In the genomic region with DNA sequence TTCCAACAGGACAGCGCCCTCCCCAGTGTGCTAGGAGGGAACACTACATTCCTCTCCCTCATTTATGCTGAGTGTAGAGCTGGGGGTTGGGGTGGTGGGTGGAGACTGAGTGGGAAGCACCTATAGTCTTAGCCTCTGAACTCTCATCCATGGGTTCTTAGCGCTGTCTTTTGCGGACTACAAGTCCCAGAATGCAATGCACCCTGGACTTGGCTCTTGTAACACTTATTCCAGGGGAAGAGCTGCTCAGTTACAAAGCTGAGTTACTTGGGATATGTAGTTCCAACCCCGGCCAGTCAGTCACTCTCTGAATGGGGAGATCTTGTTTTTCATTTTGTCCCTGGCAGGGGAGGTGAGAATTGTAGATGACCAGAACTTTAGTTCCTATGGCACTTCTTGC, we compare ENCODE assay signal across 8 mouse cellular contexts. TPM values are rescaled to one million over a fixed set of nuclear protein-coding genes. Genes with fewer than 3 reads are reported as not detected.
DNase-seq lines count a peak whose midpoint lies in the region; ATAC-seq and TF ChIP-seq lines count a peak whose summit lies in the region.

No protein-coding gene starts in this region.

- peak; percentile 90 for ATAC-seq in forebrain, postnatal 0 days
- ATAC-seq in kidney, embryonic 14.5 days (ENCODE audit: low FRiP score, low TSS enrichment), result peak; percentile 72; the same call in 1 of the 2 replicates
- peak; percentile 76 for ATAC-seq in lung, postnatal 0 days
- ATAC-seq in stomach, embryonic 14.5 days (ENCODE audit: insufficient number of reproducible peaks, insufficient read depth, low FRiP score, low read depth), result 0 out of 2 replicates have a peak, but pooled peaks have one; percentile 34

- no peaks in the 10 kb centered on the region for H3K9me3 ChIP-seq in forebrain, postnatal 0 days (ENCODE audit: low read length)
- no peaks in the 10 kb centered on the region for H3K9me3 ChIP-seq in kidney, embryonic 14.5 days (ENCODE audit: control insufficient read depth, low read length)
- H3K9me3 ChIP-seq in lung, postnatal 0 days (ENCODE audit: low read length), result no peaks in the 10 kb centered on the region
- no peaks in the 10 kb centered on the region for H3K9me3 ChIP-seq in stomach, embryonic 14.5 days (ENCODE audit: control insufficient read depth, low read depth, low read length)

- H3K27ac ChIP-seq in forebrain, postnatal 0 days (ENCODE audit: low read depth, low read length), result no peak overlapping the region
- no peak overlapping the region for H3K27ac ChIP-seq in kidney, embryonic 14.5 days (ENCODE audit: low read depth, low read length)
- H3K27ac ChIP-seq in lung, postnatal 0 days (ENCODE audit: low read length), result no peak overlapping the region
- no peak overlapping the region for H3K27ac ChIP-seq in stomach, embryonic 14.5 days (ENCODE audit: low read length)

- H3K27me3 ChIP-seq in forebrain, postnatal 0 days (ENCODE audit: insufficient read depth, low read length), result no peaks in the 10 kb centered on the region
- no peaks in the 10 kb centered on the region for H3K27me3 ChIP-seq in kidney, embryonic 14.5 days (ENCODE audit: control insufficient read depth, insufficient read depth, low read length)
- H3K27me3 ChIP-seq in lung, postnatal 0 days (replicated peaks; ENCODE audit: insufficient read depth, low read length), result no peaks in the 10 kb centered on the region
- no peaks in the 10 kb centered on the region for H3K27me3 ChIP-seq in stomach, embryonic 14.5 days (ENCODE audit: control insufficient read depth, insufficient read depth, low read length)

- peaks cover 19% of the 10 kb centered on the region for H3K36me3 ChIP-seq in forebrain, postnatal 0 days (ENCODE audit: insufficient read depth)
- H3K36me3 ChIP-seq in kidney, embryonic 14.5 days (ENCODE audit: control insufficient read depth, insufficient read depth, low read length), result peaks cover 15% of the 10 kb centered on the region; the same call in 1 of the 2 replicates
- no peaks in the 10 kb centered on the region; the same call in 1 of the 2 replicates for H3K36me3 ChIP-seq in lung, postnatal 0 days (ENCODE audit: insufficient read depth, low read length)
- H3K36me3 ChIP-seq in stomach, embryonic 14.5 days (ENCODE audit: control insufficient read depth, insufficient read depth, low read length), result peaks cover 20% of the 10 kb centered on the region

- no peak overlapping the region for H3K4me3 ChIP-seq in forebrain, postnatal 0 days (ENCODE audit: low read depth, low read length)
- no peak overlapping the region for H3K4me3 ChIP-seq in kidney, embryonic 14.5 days (ENCODE audit: low read length)
- H3K4me3 ChIP-seq in lung, postnatal 0 days (ENCODE audit: low read depth, low read length), result no peak overlapping the region
- no peak overlapping the region for H3K4me3 ChIP-seq in stomach, embryonic 14.5 days (ENCODE audit: low read depth, low read length)

- no peak for TF ChIP-seq CTCF in forebrain, postnatal 0 days (IDR thresholded peaks at IDR 0.05; ENCODE audit: low read depth)
- TF ChIP-seq CTCF in lung, postnatal 0 days (IDR thresholded peaks at IDR 0.05), result peak; percentile 37

- H3K9ac ChIP-seq in forebrain, postnatal 0 days, result no peak overlapping the region
- no peak overlapping the region for H3K9ac ChIP-seq in kidney, embryonic 14.5 days (ENCODE audit: low read depth, low read length)
- H3K9ac ChIP-seq in lung, postnatal 0 days (replicated peaks; ENCODE audit: low read depth), result no peak overlapping the region
- H3K9ac ChIP-seq in stomach, embryonic 14.5 days (replicated peaks; ENCODE audit: low read depth, low read length), result no peak overlapping the region

- WGBS in forebrain, postnatal 0 days, result 17% methylated on average over 4 of the region's 4 CpGs
- 18% methylated on average over 4 of the region's 4 CpGs for WGBS in kidney, embryonic 14.5 days
- WGBS in lung, postnatal 0 days, result 29% methylated on average over 4 of the region's 4 CpGs
- 34% methylated on average over 4 of the region's 4 CpGs for WGBS in stomach, embryonic 14.5 days

- DNase-seq in right cerebral cortex, postnatal 10 days (ENCODE audit: low spot score in 2 of 2), result peak; percentile 73 to 76
- DNase-seq in right cerebral cortex, postnatal 4 days, result no peak
- DNase-seq in c-Kit-positive CD71-positive TER-119-positive erythroid progenitor cells, embryonic 14.5 days (ENCODE audit: low spot score), result peak; percentile 50
- peak; percentile 81 for DNase-seq in forebrain, postnatal 0 days
- peak; percentile 84 for DNase-seq in lung, postnatal 0 days (ENCODE audit: low spot score)
- DNase-seq in spleen, adult 18-20 months, result no peak

- no peaks in the 10 kb centered on the region for H3K4me1 ChIP-seq in forebrain, postnatal 0 days (ENCODE audit: insufficient read depth)
- peaks cover 8% of the 10 kb centered on the region; the same call in 1 of the 2 replicates for H3K4me1 ChIP-seq in kidney, embryonic 14.5 days (ENCODE audit: control insufficient read depth, insufficient read depth, low read length)
- peaks cover 8% of the 10 kb centered on the region; the same call in 1 of the 2 replicates for H3K4me1 ChIP-seq in lung, postnatal 0 days (ENCODE audit: insufficient read depth, low read depth, low read length)
- peaks cover 10% of the 10 kb centered on the region for H3K4me1 ChIP-seq in stomach, embryonic 14.5 days (ENCODE audit: control insufficient read depth, insufficient read depth, low read length)

- TF ChIP-seq EP300 in lung, postnatal 0 days (IDR thresholded peaks at IDR 0.05), result no peak

- no peak overlapping the region for H3K4me2 ChIP-seq in forebrain, postnatal 0 days (ENCODE audit: low read depth)
- no peak overlapping the region for H3K4me2 ChIP-seq in kidney, embryonic 14.5 days (replicated peaks; ENCODE audit: low read depth, low read length)
- H3K4me2 ChIP-seq in lung, postnatal 0 days (replicated peaks; ENCODE audit: low read depth, low read length), result no peak overlapping the region
- H3K4me2 ChIP-seq in stomach, embryonic 14.5 days (replicated peaks; ENCODE audit: low read depth, low read length), result no peak overlapping the region

RNA-seq across cellular contexts. Expression of gene Dnajb2, which starts 8.6 kb away (rescaled TPM):
- 32.2 and 39.7 TPM in 2 replicates for total RNA-seq in forebrain, postnatal 0 days (2014; rRNA removed)
- polyA plus RNA-seq in forebrain, postnatal 0 days (2015; fragmentation: Nextera tagmentation; extraction: Ambion mirVana), result 37.4 and 47.0 TPM in 2 replicates
- 13.2 and 14.4 TPM in 2 replicates for polyA plus RNA-seq in kidney, embryonic 14.5 days (2014; fragmentation: Nextera tagmentation; extraction: Ambion mirVana)
- polyA plus RNA-seq in lung, postnatal 0 days (2015; fragmentation: Nextera tagmentation; extraction: Ambion mirVana), result 40.1 and 45.6 TPM in 2 replicates
- 14.3 and 14.4 TPM in 2 replicates for polyA plus RNA-seq in stomach, embryonic 14.5 days (2014; fragmentation: Nextera tagmentation; extraction: Ambion mirVana)

RNA-seq across cellular contexts. Expression of gene A630095N17Rik, which starts 12.9 kb away (rescaled TPM):
- total RNA-seq in forebrain, postnatal 0 days (2014; rRNA removed), result 0.46 TPM in 1 of 2 replicates, not detected in the other
- polyA plus RNA-seq in forebrain, postnatal 0 days (2015; fragmentation: Nextera tagmentation; extraction: Ambion mirVana), result 0.34 TPM in 1 of 2 replicates, not detected in the other
- not detected in 2 replicates for polyA plus RNA-seq in kidney, embryonic 14.5 days (2014; fragmentation: Nextera tagmentation; extraction: Ambion mirVana)
- not detected in 2 replicates for polyA plus RNA-seq in lung, postnatal 0 days (2015; fragmentation: Nextera tagmentation; extraction: Ambion mirVana)
- not detected in 2 replicates for polyA plus RNA-seq in stomach, embryonic 14.5 days (2014; fragmentation: Nextera tagmentation; extraction: Ambion mirVana)

RNA-seq across cellular contexts. Expression of gene Ptprn, which starts 19.5 kb away (rescaled TPM):
- 58.2 and 68.7 TPM in 2 replicates for total RNA-seq in forebrain, postnatal 0 days (2014; rRNA removed)
- polyA plus RNA-seq in forebrain, postnatal 0 days (2015; fragmentation: Nextera tagmentation; extraction: Ambion mirVana), result 21.5 and 31.5 TPM in 2 replicates
- 0.08 TPM in 1 of 2 replicates, not detected in the other for polyA plus RNA-seq in kidney, embryonic 14.5 days (2014; fragmentation: Nextera tagmentation; extraction: Ambion mirVana)
- 0.90 and 0.92 TPM in 2 replicates for polyA plus RNA-seq in lung, postnatal 0 days (2015; fragmentation: Nextera tagmentation; extraction: Ambion mirVana)
- polyA plus RNA-seq in stomach, embryonic 14.5 days (2014; fragmentation: Nextera tagmentation; extraction: Ambion mirVana), result 2.4 and 2.9 TPM in 2 replicates

RNA-seq across cellular contexts. Expression of gene Tuba4a, which starts 25.2 kb away (rescaled TPM):
- 54.8 and 58.5 TPM in 2 replicates for total RNA-seq in forebrain, postnatal 0 days (2014; rRNA removed)
- 76.9 and 87.1 TPM in 2 replicates for polyA plus RNA-seq in forebrain, postnatal 0 days (2015; fragmentation: Nextera tagmentation; extraction: Ambion mirVana)
- polyA plus RNA-seq in kidney, embryonic 14.5 days (2014; fragmentation: Nextera tagmentation; extraction: Ambion mirVana), result 31.6 and 32.1 TPM in 2 replicates
- polyA plus RNA-seq in lung, postnatal 0 days (2015; fragmentation: Nextera tagmentation; extraction: Ambion mirVana), result 46.6 and 50.5 TPM in 2 replicates
- 59.9 and 69.1 TPM in 2 replicates for polyA plus RNA-seq in stomach, embryonic 14.5 days (2014; fragmentation: Nextera tagmentation; extraction: Ambion mirVana)

RNA-seq across cellular contexts. Expression of gene Resp18, which starts 33.4 kb away (rescaled TPM):
- total RNA-seq in forebrain, postnatal 0 days (2014; rRNA removed), result 136 and 170 TPM in 2 replicates
- polyA plus RNA-seq in forebrain, postnatal 0 days (2015; fragmentation: Nextera tagmentation; extraction: Ambion mirVana), result 123 and 186 TPM in 2 replicates
- not detected in 2 replicates for polyA plus RNA-seq in kidney, embryonic 14.5 days (2014; fragmentation: Nextera tagmentation; extraction: Ambion mirVana)
- polyA plus RNA-seq in lung, postnatal 0 days (2015; fragmentation: Nextera tagmentation; extraction: Ambion mirVana), result 1.5 and 1.8 TPM in 2 replicates
- 8.1 and 9.8 TPM in 2 replicates for polyA plus RNA-seq in stomach, embryonic 14.5 days (2014; fragmentation: Nextera tagmentation; extraction: Ambion mirVana)

Comparison
In these comparisons a context has a peak if more than half of its experiments do, and no peak if none do; other contexts are left out.
1. DNase-seq: peak in right cerebral cortex, postnatal 10 days (2 of 2), c-Kit-positive CD71-positive TER-119-positive erythroid progenitor cells, embryonic 14.5 days (single experiment), forebrain, postnatal 0 days (single experiment) and lung, postnatal 0 days (single experiment); none in right cerebral cortex, postnatal 4 days (single experiment) and spleen, adult 18-20 months (0 of 2).
2. ATAC-seq: peak in every context shown above with its lines; median percentile 90 in forebrain, postnatal 0 days; 76 in lung, postnatal 0 days; 72 in kidney, embryonic 14.5 days; 34 in stomach, embryonic 14.5 days.